Mouse (Mus musculus) left cerebral cortex, adult 2 months (tissue): Measurements from ENCODE around the gene Ffar4. TPM values are rescaled to one million over a fixed set of nuclear protein-coding genes. Genes with fewer than 3 reads are reported as not detected.

ENCODE experiments used
- DNase-seq, 2 experiments: peaks; one replicate each; pipeline ENCODE4 v3.0.0; 2021 to 2022; ENCODE audit warnings: low spot score in 2 of 2, mixed read lengths in 1 of 2; ENCODE audit errors: extremely low spot score in 1 of 2
- H3K27ac ChIP-seq: fragments of 200-600 bp; 2 replicates; pipeline ENCODE4 v1.8.1; 2022
- H3K4me3 ChIP-seq: fragments of 200-600 bp; 2 replicates; pipeline ENCODE4 v1.8.1; 2022
- CTCF ChIP-seq: fragments of 200-600 bp; IDR thresholded peaks from 2 replicates; pipeline ENCODE4 v1.8.1; 2022; ENCODE audit warnings: antibody characterized with exemption, mild to moderate bottlenecking, moderate library complexity
- intact Hi-C: fragments of 180-260 bp; cut with DNase I; formaldehyde crosslinking; loops from one replicate; pipeline ENCODE4 v1.15.1; 2025
- total RNA-seq, 2 experiments: library from RNA; stranded (reverse); gene quantifications; 2 replicates each; pipeline ENCODE4 v1.2.3; 2021

Ffar4 gene
- total RNA-seq, 2 experiments from 2014 or later, result 0.25 TPM; not detected in 1

GRCm38 (mm10) chr19:38143540-38144271 lies 46.8 kb downstream of the Ffar4 start:
- intact Hi-C loops, result no loop called here

GRCm38 (mm10) chr19:38156243-38156642 lies 59.4 kb downstream of the Ffar4 start:
- Histone ChIP-seq H3K27ac (no peak overlapping the region), H3K4me3 (no peak overlapping the region)
- no peak for DNase-seq
- intact Hi-C loops, result loop anchor here (5.0 kb wide), 1 partner anchor 164 kb away; no protein-coding TSS in a partner anchor
- peak; percentile 20 for TF ChIP-seq CTCF

More at GRCm38 (mm10) chr19:38143540-38144271, 46.8 kb downstream of the Ffar4 start:
- no peak overlapping the region for H3K4me3 ChIP-seq
- DNase-seq, result no peak
- H3K27ac ChIP-seq, result no peak overlapping the region
- no peak for TF ChIP-seq CTCF

- Histone ChIP-seq H3K4me3 (no peak overlapping the region), H3K27ac (no peak overlapping the region)
- no peak for TF ChIP-seq CTCF
- intact Hi-C loops, result no loop called here
- no peak for DNase-seq
Observed at GRCm38 (mm10) chr19:38161648-38162354, 64.9 kb downstream of the Ffar4 start.

Other genes with a start within 250 kb of the Ffar4 start
- gene Myof, start 53.5 kb upstream of the Ffar4 start, total RNA-seq, result 1 to 10 TPM; 4.0 to 8.0 TPM
- gene Cep55, start 42.1 kb upstream of the Ffar4 start, total RNA-seq, result under 1 TPM; 0.35 to 0.38 TPM
- gene Rbp4, start 28.2 kb downstream of the Ffar4 start, total RNA-seq, result 10 to 100 TPM; 23.7 to 23.9 TPM
- under 1 TPM; 0.21 to 0.34 TPM for gene Pde6c, start 35.7 kb downstream of the Ffar4 start, total RNA-seq
- 10 to 100 TPM; 14.4 to 16.3 TPM for gene Fra10ac1, start 127.1 kb downstream of the Ffar4 start, total RNA-seq
- 100 to 1,000 TPM; 133 to 144 TPM for gene Lgi1, start 167.5 kb downstream of the Ffar4 start, total RNA-seq